Mouse (Mus musculus) CD4-positive, CD25-positive, alpha-beta regulatory T cell, adult 2 months (primary cell): Measurements from ENCODE around the gene Olfr222.

Experiments
- DNase-seq: peaks from one replicate; pipeline ENCODE4 v3.0.0-alpha.2; 2012; ENCODE audit warnings: low read depth, low spot score

Olfr222 gene

GRCm38 (mm10) chr11:59541324-59541723 is 34.7 kb downstream of the Olfr222 start, which contains the start of gene Nlrp3:
TSS of gene Nlrp3 (plus strand) at chr11:59541568.
- no peak for DNase-seq

- no peak for DNase-seq
Observed at GRCm38 (mm10) chr11:59540123-59540522, 35.9 kb downstream of the Olfr222 start.

- peak; percentile 7 for DNase-seq
Observed at GRCm38 (mm10) chr11:59538387-59538786, 37.6 kb downstream of the Olfr222 start.

- peak; percentile 26 for DNase-seq
Observed at GRCm38 (mm10) chr11:59537218-59538130, 38.6 kb downstream of the Olfr222 start.

GRCm38 (mm10) chr11:59531562-59531961 is 44.5 kb downstream of the Olfr222 start:
- no peak for DNase-seq

GRCm38 (mm10) chr11:59530870-59531535 is 45.0 kb downstream of the Olfr222 start:
- no peak for DNase-seq

GRCm38 (mm10) chr11:59530221-59530620 is 45.8 kb downstream of the Olfr222 start:
- no peak for DNase-seq

GRCm38 (mm10) chr11:59526472-59527080 is 49.5 kb downstream of the Olfr222 start, which contains the start of gene Zkscan17:
TSS of gene Zkscan17 (minus strand) at chr11:59526751.
- DNase-seq = peak; percentile 24

- DNase-seq = peak; percentile 83
Observed at GRCm38 (mm10) chr11:59525237-59525636, 50.8 kb downstream of the Olfr222 start.

- peak; percentile 20 for DNase-seq
Observed at GRCm38 (mm10) chr11:59524150-59524549, 51.9 kb downstream of the Olfr222 start.
